Mouse (Mus musculus): Measurements from ENCODE around the gene Plcg1. TPM values are rescaled to one million over a fixed set of nuclear protein-coding genes. Genes with fewer than 3 reads are reported as not detected.

Gene Plcg1
- total RNA-seq, 2 experiments from 2014 or later = 90.6 to 99.5 TPM

Other genes starting within 250 kb of the Plcg1 start
- gene Top1, start 85.4 kb upstream of the Plcg1 start, total RNA-seq (2021) = 10 to 100 TPM; 79.0 to 80.3 TPM
- 100 to 1,000 TPM in 1 of 2 experiments, 10 to 100 TPM in 1; 99.5 to 101 TPM for gene Zhx3, start 141.7 kb downstream of the Plcg1 start, total RNA-seq (2021)
- gene Lpin3, start 149.4 kb downstream of the Plcg1 start, total RNA-seq (2021) = 1 to 10 TPM in 1 of 2 experiments, under 1 TPM in 1; 0.89 to 1.6 TPM
- gene Emilin3, start 181.0 kb downstream of the Plcg1 start, total RNA-seq (2021) = under 1 TPM; 0.18 to 0.25 TPM

All from layer of hippocampus, adult 18-20 months (tissue).